Mouse (Mus musculus): ENCODE data around the gene Rusc2. TPM values are rescaled to one million over a fixed set of nuclear protein-coding genes. Genes with fewer than 3 reads are reported as not detected.

Gene Rusc2
- polyA plus RNA-seq, 1 experiment from 2014 or later, result 15.1 TPM

Other genes with a start within 250 kb of the Rusc2 start
- gene Atp8b5, start 114.8 kb upstream of the Rusc2 start, polyA plus RNA-seq (2015; fragmentation: Nextera tagmentation; extraction: Ambion mirVana), result 0.19 and 0.22 TPM in 2 replicates
- not detected in 2 replicates for gene Fam166b, start 47.2 kb downstream of the Rusc2 start, polyA plus RNA-seq (2015; fragmentation: Nextera tagmentation; extraction: Ambion mirVana)
- 1.7 TPM in 2 replicates for gene Tesk1, start 60.0 kb downstream of the Rusc2 start, polyA plus RNA-seq (2015; fragmentation: Nextera tagmentation; extraction: Ambion mirVana)
- gene Cd72, start 72.6 kb downstream of the Rusc2 start, polyA plus RNA-seq (2015; fragmentation: Nextera tagmentation; extraction: Ambion mirVana), result 2.6 and 3.5 TPM in 2 replicates
- not detected in 2 replicates for gene Sit1, start 101.8 kb downstream of the Rusc2 start, polyA plus RNA-seq (2015; fragmentation: Nextera tagmentation; extraction: Ambion mirVana)
- 106 and 113 TPM in 2 replicates for gene Ccdc107, start 110.9 kb downstream of the Rusc2 start, polyA plus RNA-seq (2015; fragmentation: Nextera tagmentation; extraction: Ambion mirVana)
- gene Arhgef39, start 117.7 kb downstream of the Rusc2 start, polyA plus RNA-seq (2015; fragmentation: Nextera tagmentation; extraction: Ambion mirVana), result 45.0 and 46.1 TPM in 2 replicates
- 22.3 and 22.9 TPM in 2 replicates for gene Car9, start 125.0 kb downstream of the Rusc2 start, polyA plus RNA-seq (2015; fragmentation: Nextera tagmentation; extraction: Ambion mirVana)
- 1,306 and 1,388 TPM in 2 replicates for gene Tpm2, start 141.8 kb downstream of the Rusc2 start, polyA plus RNA-seq (2015; fragmentation: Nextera tagmentation; extraction: Ambion mirVana)
- gene Creb3, start 180.4 kb downstream of the Rusc2 start, polyA plus RNA-seq (2015; fragmentation: Nextera tagmentation; extraction: Ambion mirVana), result 71.4 and 84.7 TPM in 2 replicates
- gene Tln1, start 180.7 kb downstream of the Rusc2 start, polyA plus RNA-seq (2015; fragmentation: Nextera tagmentation; extraction: Ambion mirVana), result 62.6 and 64.8 TPM in 2 replicates
- 25.9 and 37.2 TPM in 2 replicates for gene Rgp1, start 196.7 kb downstream of the Rusc2 start, polyA plus RNA-seq (2015; fragmentation: Nextera tagmentation; extraction: Ambion mirVana)
- gene Gba2, start 196.9 kb downstream of the Rusc2 start, polyA plus RNA-seq (2015; fragmentation: Nextera tagmentation; extraction: Ambion mirVana), result 14.2 and 15.6 TPM in 2 replicates
- gene Msmp, start 202.5 kb downstream of the Rusc2 start, polyA plus RNA-seq (2015; fragmentation: Nextera tagmentation; extraction: Ambion mirVana), result 0.48 and 0.95 TPM in 2 replicates
- 8.9 and 9.6 TPM in 2 replicates for gene Npr2, start 250.0 kb downstream of the Rusc2 start, polyA plus RNA-seq (2015; fragmentation: Nextera tagmentation; extraction: Ambion mirVana)